Mouse (Mus musculus) thymus, adult 2 months (tissue): ENCODE data around the gene Sfxn3. TPM values are rescaled to one million over a fixed set of nuclear protein-coding genes. Genes with fewer than 3 reads are reported as not detected.

Source experiments
- DNase-seq: peaks from one replicate; pipeline ENCODE4 v3.0.0; 2021
- H3K27ac ChIP-seq: fragments of 200-500 bp; 2 replicates; pipeline ENCODE4 v1.5.1; 2012; ENCODE audit warnings: low read length, control low read depth; ENCODE audit not compliant: control insufficient read depth, insufficient read depth
- H3K27me3 ChIP-seq: fragments of 200-500 bp; 2 replicates; pipeline ENCODE4 v1.6.1; 2012; ENCODE audit warnings: mild to moderate bottlenecking, low read length, moderate library complexity, mixed read lengths; ENCODE audit not compliant: control insufficient read depth, insufficient read depth
- H3K36me3 ChIP-seq: fragments of 200-500 bp; 2 replicates; pipeline ENCODE4 v1.6.1; 2012; ENCODE audit warnings: mild to moderate bottlenecking, low read length, moderate library complexity; ENCODE audit not compliant: control insufficient read depth, insufficient read depth
- H3K4me1 ChIP-seq: fragments of 200-500 bp; replicated peaks from 2 replicates; pipeline ENCODE4 v1.6.1; 2012; ENCODE audit warnings: low read length; ENCODE audit not compliant: control insufficient read depth, insufficient read depth
- H3K4me3 ChIP-seq: fragments of 200-500 bp; 2 replicates; pipeline ENCODE4 v1.5.1; 2012; ENCODE audit warnings: mild to moderate bottlenecking, low read length, control low read depth, moderate library complexity; ENCODE audit not compliant: control insufficient read depth, insufficient read depth
- CTCF ChIP-seq: fragments of 200-500 bp; IDR thresholded peaks from 2 replicates; pipeline ENCODE4 v1.5.1; 2012; ENCODE audit warnings: mild to moderate bottlenecking, control low read depth, low read length, moderate library complexity, borderline replicate concordance; ENCODE audit not compliant: control insufficient read depth, poor library complexity, insufficient read depth; ENCODE audit errors: extremely low read depth
- POLR2A ChIP-seq: fragments of 200-500 bp; IDR thresholded peaks from 2 replicates; pipeline ENCODE4 v1.6.1; 2012; ENCODE audit warnings: mild to moderate bottlenecking, low read length, control low read depth, moderate library complexity; ENCODE audit not compliant: control insufficient read depth, poor library complexity, insufficient read depth; ENCODE audit errors: extremely low read depth
- WGBS: fragments of 180-500 bp; shearing (Covaris S2); methylation state at CpG from one replicate; pipeline ENCODE4 v1.1.7; 2018; 5-methylcytosine and 5-hydroxymethylcytosine counted together
- polyA plus RNA-seq: library from polyadenylated mRNA; depleted of rRNA; stranded (reverse); fragments of >200 nt; gene quantifications from 2 replicates; pipeline ENCODE4 v1.2.3, GENCODE M21; 2012

The Sfxn3 gene
- polyA plus RNA-seq, 1 experiment = 61.1 TPM

DNA sequence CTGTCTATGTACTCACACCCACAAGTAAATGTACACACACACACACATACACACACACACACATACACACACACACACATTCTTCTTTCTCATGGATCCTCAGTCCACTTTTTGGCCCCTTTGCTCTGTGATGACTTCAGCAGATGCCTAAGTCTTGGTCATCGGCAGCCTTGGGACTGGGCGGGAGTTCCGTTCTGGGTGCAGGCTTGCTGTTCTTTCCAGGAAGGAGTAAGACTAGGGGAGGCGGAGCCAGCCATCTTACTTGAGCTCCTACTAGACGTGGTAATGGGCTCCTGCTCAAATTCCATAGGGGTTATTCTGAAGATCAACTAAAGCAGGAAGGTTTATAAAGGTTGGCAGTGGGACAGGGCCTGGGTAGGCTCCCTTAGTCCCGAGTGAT lies 27.0 kb upstream of the Sfxn3 start:
- no peak for TF ChIP-seq CTCF
- TF ChIP-seq POLR2A = no peak
- H3K36me3 ChIP-seq = no peaks in the 10 kb centered on the region
- 84% methylated on average over 6 of the region's 6 CpGs for WGBS
- H3K4me1 ChIP-seq = peaks cover 24% of the 10 kb centered on the region
- H3K27ac ChIP-seq = no peak overlapping the region
- DNase-seq = no peak
- no peak overlapping the region for H3K4me3 ChIP-seq
- H3K27me3 ChIP-seq = no peaks in the 10 kb centered on the region; the same call in 1 of the 2 replicates

GRCm38 (mm10) chr19:45021362-45021761 lies 25.9 kb upstream of the Sfxn3 start:
- H3K27me3 ChIP-seq = no peaks in the 10 kb centered on the region; the same call in 1 of the 2 replicates
- no peak overlapping the region for H3K4me3 ChIP-seq
- TF ChIP-seq POLR2A = no peak
- no peak for TF ChIP-seq CTCF
- no peak for DNase-seq
- H3K27ac ChIP-seq = no peak overlapping the region
- WGBS = 97% methylated on average over 15 of the region's 15 CpGs
- H3K36me3 ChIP-seq = no peaks in the 10 kb centered on the region
- H3K4me1 ChIP-seq = peaks cover 17% of the 10 kb centered on the region

DNA sequence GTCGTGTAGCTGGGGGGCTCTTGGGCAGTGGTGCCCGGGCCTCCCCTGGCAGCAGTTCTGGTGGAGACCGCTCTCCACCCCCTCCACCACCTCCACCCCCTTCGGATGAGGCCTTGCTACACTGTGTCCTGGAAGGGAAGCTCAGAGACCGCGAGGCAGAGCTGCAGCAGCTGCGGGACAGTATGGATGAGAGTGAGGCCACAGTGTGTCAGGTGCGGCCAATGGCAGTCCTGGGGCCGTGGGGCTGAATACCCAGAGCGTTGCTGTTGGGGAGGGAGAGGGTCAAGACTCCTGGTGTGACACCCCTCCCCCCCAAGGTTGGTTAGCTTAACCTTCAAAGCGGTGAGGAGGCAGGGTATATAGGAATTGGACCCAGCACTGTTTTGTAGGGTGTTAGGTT lies 23.3 kb upstream of the Sfxn3 start:
- no peak overlapping the region for H3K27ac ChIP-seq
- H3K4me1 ChIP-seq = no peaks in the 10 kb centered on the region
- H3K4me3 ChIP-seq = no peak overlapping the region
- TF ChIP-seq POLR2A (no peak), CTCF (no peak)
- H3K36me3 ChIP-seq = no peaks in the 10 kb centered on the region
- H3K27me3 ChIP-seq = no peaks in the 10 kb centered on the region
- no peak for DNase-seq
- 94% methylated on average over 11 of the region's 11 CpGs for WGBS

DNA sequence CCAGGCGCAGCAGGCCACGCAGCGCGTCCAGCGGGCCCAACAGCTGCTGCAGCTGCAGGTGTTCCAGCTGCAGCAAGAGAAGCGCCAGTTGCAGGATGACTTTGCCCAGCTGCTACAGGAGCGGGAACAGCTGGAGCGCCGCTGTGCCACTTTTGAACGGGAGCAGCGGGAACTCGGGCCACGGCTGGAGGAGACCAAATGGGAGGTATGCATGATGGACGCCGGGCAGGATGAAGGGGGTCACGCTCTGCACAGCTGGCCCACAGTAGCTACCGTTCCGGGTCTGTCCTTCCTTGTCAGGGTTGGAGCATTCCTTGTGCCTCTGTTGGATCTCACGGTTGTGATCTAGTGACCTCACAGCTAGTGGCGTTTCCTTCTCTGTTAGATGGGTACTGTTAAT lies 22.5 kb upstream of the Sfxn3 start:
- Histone ChIP-seq H3K27ac (no peak overlapping the region), H3K4me1 (no peaks in the 10 kb centered on the region), H3K27me3 (no peaks in the 10 kb centered on the region), H3K4me3 (no peak overlapping the region), H3K36me3 (no peaks in the 10 kb centered on the region)
- DNase-seq = no peak
- 97% methylated on average over 20 of the region's 20 CpGs for WGBS
- TF ChIP-seq CTCF (no peak), POLR2A (no peak)

DNA sequence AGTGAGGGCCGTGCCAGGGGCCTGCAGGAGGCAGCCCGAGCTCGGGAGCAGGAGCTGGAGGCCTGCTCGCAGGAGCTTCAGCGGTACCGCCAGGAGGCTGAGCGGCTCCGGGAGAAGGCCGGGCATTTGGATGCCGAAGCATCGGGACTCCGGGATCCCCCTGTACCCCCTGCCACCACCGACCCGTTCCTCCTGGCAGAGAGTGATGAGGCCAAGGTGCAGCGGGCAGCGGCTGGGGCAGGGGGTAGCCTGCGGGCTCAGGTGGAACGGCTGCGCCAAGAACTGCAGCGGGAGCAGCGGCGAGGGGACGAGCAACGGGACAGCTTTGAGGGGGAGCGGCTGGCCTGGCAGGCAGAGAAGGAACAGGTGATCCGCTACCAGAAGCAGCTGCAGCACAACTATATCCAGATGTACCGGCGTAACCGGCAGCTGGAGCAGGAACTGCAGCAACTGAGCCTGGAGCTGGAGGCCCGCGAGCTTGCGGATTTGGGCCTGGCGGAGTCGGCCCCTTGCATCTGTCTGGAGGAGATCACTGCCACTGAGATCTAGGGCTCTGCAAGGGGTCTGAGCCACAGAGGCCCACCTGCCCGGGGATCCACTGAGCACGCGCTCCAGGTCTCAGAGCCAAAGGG lies 21.2 kb upstream of the Sfxn3 start:
- WGBS = 98% methylated on average over 37 of the region's 37 CpGs
- no peaks in the 10 kb centered on the region for H3K27me3 ChIP-seq
- peaks cover 2% of the 10 kb centered on the region; the same call in 1 of the 2 replicates for H3K4me1 ChIP-seq
- TF ChIP-seq CTCF = no peak
- no peak for TF ChIP-seq POLR2A
- H3K36me3 ChIP-seq = no peaks in the 10 kb centered on the region
- no peak for DNase-seq
- H3K4me3 ChIP-seq = no peak overlapping the region
- no peak overlapping the region for H3K27ac ChIP-seq

- WGBS = 86% methylated on average over 6 of the region's 6 CpGs
- no peak for DNase-seq
- TF ChIP-seq CTCF (no peak), POLR2A (no peak)
- Histone ChIP-seq H3K27me3 (no peaks in the 10 kb centered on the region), H3K36me3 (no peaks in the 10 kb centered on the region), H3K4me1 (peaks cover 2% of the 10 kb centered on the region; the same call in 1 of the 2 replicates), H3K4me3 (no peak overlapping the region), H3K27ac (no peak overlapping the region)
These were observed 20.2 kb upstream of the Sfxn3 start for GRCm38 (mm10) chr19:45026958-45027670.
